Mouse (Mus musculus): ENCODE measurements around the gene Fam155a.

The Fam155a gene

GRCm38 (mm10) chr8:9255316-9255715 is 515.6 kb downstream of the Fam155a start:
- DNase-seq, result no peak

GRCm38 (mm10) chr8:9252991-9253390 is 518.0 kb downstream of the Fam155a start:
- DNase-seq, result no peak

- DNase-seq, result no peak
These were observed 522.7 kb downstream of the Fam155a start for GRCm38 (mm10) chr8:9248109-9248821.

- no peak for DNase-seq
These were observed 525.0 kb downstream of the Fam155a start for GRCm38 (mm10) chr8:9245994-9246393.

- DNase-seq, result no peak
These were observed 530.0 kb downstream of the Fam155a start for GRCm38 (mm10) chr8:9240996-9241395.

DNA sequence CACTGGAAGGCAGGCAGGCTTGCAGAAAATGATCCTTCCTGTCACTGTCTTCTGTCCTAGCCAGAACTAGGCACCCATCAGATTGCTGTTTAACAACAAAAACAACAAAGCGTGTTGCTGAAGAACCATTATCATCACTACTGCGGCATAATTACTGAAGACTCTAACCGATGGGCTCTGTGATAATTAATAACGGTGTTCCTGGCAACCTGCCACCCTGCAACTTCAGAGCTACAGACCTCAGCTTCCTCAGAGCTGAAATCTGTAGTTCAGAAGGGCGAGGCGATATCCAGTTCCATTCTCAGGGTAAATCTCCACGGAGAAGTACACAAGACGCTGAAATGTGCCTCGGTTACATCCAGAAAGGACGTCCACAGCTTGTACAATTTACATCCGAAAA is 531.2 kb downstream of the Fam155a start:
- DNase-seq, result no peak

GRCm38 (mm10) chr8:9238974-9239373 is 532.0 kb downstream of the Fam155a start:
- DNase-seq, result no peak

GRCm38 (mm10) chr8:9233326-9233919 is 537.5 kb downstream of the Fam155a start:
- peak; percentile 87 for DNase-seq

GRCm38 (mm10) chr8:9227779-9228464 is 543.0 kb downstream of the Fam155a start:
- DNase-seq, result peak; percentile 77

DNA sequence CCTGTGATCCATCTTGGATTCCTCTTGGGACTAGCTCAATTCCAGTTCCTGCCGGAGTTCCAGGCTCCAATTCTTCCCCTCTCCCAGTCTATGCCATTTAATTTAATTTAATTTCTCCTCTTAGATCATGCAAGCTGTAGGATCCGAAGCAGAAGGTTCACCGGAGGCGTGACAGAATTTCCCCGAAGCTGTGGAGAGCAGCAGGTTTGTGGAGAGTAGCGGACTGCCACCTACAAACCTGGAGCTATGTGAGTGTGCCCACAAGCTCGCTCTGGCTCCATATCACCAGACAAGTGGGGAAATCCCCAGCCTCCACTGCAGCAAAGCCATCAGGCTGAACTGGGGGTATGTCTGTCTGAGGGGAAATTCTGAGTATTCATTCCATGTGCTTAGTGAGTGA is 544.2 kb downstream of the Fam155a start:
- DNase-seq, result peak; percentile 85

DNA sequence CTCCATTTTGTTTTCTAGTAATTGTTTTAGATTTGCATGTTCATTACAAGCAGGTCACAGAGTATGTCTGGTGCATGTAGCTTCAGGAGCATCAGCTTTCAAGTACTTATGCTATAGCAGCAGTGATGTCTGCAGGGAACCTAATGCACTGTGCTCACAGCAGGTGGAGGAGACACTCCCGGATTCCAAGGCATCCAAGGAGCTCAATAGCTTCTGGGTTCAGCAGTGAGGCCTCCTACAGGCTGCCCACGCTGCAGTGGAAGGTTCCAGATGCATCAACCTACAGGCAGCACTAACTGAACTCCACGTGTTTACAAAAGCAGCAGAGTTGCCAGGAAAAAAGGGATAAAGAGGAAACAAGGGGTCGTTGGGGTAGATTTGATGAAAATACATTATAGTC is 559.2 kb downstream of the Fam155a start:
- DNase-seq, result no peak

- DNase-seq, result no peak
These were observed 563.4 kb downstream of the Fam155a start for GRCm38 (mm10) chr8:9207505-9208051.

GRCm38 (mm10) chr8:9204345-9205067 is 566.5 kb downstream of the Fam155a start:
- DNase-seq, result no peak

DNA sequence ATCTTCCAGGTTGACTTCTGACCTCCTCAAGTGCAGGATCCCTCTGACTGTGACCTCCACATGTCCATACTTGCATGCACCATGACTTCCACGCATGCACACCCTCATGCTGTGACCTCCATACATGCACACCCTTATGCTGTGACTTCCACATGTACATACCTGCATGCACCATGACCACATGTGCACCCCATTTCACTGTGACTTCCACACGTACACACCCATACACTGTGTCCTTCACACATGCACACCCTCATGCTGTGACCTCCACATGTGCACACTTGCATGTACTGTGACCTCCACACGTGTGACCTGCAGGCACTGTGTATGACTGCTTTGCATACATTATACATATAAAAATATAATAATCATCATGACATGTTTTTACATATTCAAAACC is 570.9 kb downstream of the Fam155a start:
- DNase-seq, result no peak

- DNase-seq, result no peak
These were observed 579.3 kb downstream of the Fam155a start for GRCm38 (mm10) chr8:9191682-9192081.

DNA sequence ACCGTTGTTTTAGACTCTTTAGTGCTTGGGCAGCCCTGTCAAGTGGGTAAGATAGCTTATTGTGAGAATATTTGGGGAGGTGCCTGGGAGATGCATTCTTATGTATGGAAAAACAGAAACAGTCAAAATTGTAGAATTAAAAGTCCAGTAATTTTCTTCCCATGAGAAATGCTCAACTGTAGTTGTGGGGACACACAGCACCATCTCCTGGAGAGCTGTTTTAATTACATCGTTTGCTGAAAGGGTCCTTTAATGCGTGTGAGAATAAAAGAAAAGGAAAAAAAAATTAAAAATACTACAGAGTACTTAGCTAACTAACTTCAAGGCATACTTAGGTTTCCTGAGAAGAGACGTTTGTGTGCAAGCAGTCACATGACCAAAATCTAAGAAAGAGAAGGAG is 582.3 kb downstream of the Fam155a start:
- no peak for DNase-seq

- DNase-seq, result no peak
These were observed 585.8 kb downstream of the Fam155a start for GRCm38 (mm10) chr8:9185200-9185599.

- DNase-seq, result no peak
These were observed 588.5 kb downstream of the Fam155a start for GRCm38 (mm10) chr8:9182461-9182860.

GRCm38 (mm10) chr8:9180686-9181315 is 590.2 kb downstream of the Fam155a start:
- no peak for DNase-seq

DNA sequence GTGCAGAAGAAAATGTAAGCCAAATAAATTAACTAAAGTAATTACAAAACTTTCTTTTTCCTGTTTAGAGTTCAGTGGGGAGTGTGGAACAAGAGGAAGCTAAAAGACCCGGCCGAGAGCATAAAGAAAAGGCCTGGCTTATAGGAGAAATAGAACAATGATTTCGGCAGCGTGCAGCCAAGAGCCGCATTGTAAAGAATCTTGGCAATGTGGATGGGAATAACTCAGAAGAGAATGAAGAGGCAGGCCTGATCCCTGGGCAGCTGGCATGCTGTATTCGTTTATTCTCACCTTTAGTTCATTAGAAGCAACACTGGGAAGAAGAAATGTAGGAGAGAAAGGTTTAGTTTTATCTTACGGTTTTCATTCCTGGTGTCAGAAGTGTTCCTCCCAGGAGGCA is 594.0 kb downstream of the Fam155a start:
- no peak for DNase-seq

GRCm38 (mm10) chr8:9174865-9175565 is 595.9 kb downstream of the Fam155a start:
- DNase-seq, result no peak

DNA sequence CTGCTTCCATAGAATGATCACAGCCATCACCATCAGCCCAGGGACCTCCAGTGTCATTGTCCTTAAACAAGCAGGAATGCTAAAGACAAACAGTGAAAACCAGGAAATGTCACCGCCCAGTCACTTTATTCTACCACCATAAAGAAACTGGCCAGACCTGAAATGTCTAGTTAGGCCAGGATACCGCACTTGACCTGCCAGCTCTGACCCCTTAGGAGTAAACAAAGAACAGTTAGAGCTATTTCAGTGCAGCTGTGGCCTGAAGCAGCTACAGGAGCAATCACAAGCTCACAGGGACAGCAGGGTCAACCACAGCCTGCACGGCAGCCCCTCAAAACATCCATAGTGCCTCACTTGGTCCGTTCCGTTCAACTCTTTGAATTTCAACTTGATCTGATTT is 599.1 kb downstream of the Fam155a start:
- DNase-seq, result no peak

Data from layer of hippocampus, adult 9-11 months (tissue).